Mouse (Mus musculus) heart, adult 2 months (tissue): ENCODE results near the gene Mfsd2a.

Source experiments
- CTCF ChIP-seq: fragments of 200-600 bp; IDR thresholded peaks from 2 replicates; pipeline ENCODE4 v1.8.1; 2022; ENCODE audit warnings: antibody characterized with exemption, mild to moderate bottlenecking, moderate library complexity
- POLR2A ChIP-seq: fragments of 200-500 bp; IDR thresholded peaks from 2 replicates; pipeline ENCODE4 v1.6.1; 2011; ENCODE audit warnings: mild to moderate bottlenecking, low read depth, low read length, control low read depth; ENCODE audit not compliant: insufficient read depth

DNA sequence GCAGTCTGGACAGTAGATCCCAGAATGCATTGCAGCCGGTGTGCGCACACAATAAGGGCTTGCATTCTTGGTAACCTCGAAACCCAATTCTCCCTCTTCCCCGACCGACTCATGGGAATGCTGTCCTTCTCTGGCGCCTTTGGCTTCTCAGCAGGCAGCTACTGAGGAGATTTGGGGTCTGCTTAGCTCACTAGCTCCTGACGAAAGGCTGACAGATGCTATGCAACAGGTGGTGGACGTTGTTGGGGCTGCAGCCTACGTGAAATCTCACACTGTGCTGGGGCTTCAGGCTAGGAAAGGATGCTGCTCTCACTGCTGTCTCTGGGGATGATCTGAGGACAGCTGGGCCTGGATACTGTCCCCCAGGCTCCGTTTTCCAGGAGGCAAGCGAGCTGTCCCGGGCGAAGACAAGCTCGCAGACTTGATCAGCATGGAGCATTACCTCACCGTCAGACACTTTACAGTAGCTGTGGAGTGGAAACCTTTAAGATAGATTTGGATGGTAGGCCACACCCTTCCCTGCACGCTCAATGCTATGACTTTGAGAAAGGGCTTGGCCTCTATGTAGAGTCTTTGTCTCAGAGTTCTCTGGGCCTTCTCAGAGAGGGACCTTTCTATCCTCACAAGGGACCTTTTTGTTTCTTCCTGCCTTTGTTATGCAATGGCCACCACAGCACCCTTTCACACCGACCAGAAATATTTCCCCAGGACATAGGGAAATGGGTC is 39.8 kb upstream of the Mfsd2a start:
- TF ChIP-seq CTCF = no peak
- no peak for TF ChIP-seq POLR2A
